8 mouse cellular contexts compared by ENCODE assay signal in genomic region chr1:88094941-88095492, GRCm38 (mm10). TPM values are rescaled to one million over a fixed set of nuclear protein-coding genes. Genes with fewer than 3 reads are reported as not detected.
A peak's percentile ranks its signal among the peaks of the same experiment; 100 is the strongest.
DNase-seq lines count a peak whose midpoint lies in the region; ATAC-seq and TF ChIP-seq lines count a peak whose summit lies in the region.

Gene Ugt1a7c, plus strand, starts transcription at chr1:88095062.

- TF ChIP-seq POLR2A in kidney, adult 2 months (IDR thresholded peaks at IDR 0.05; ENCODE audit: low read depth, low read length): no peak

- WGBS in embryonic facial prominence, embryonic 13.5 days: 40% methylated on average over 10 of the region's 10 CpGs
- 7% methylated on average over 10 of the region's 10 CpGs for WGBS in kidney, adult 2 months
- 27% methylated on average over 10 of the region's 10 CpGs for WGBS in lung, postnatal 0 days

- H3K4me3 ChIP-seq in embryonic facial prominence, embryonic 13.5 days: no peak within 1 kb of the TSS
- H3K4me3 ChIP-seq in kidney, adult 2 months (ENCODE audit: insufficient read depth, low read depth, low read length): peak within 1 kb of the TSS; percentile 77
- 0 out of 2 replicates have a peak within 1 kb of the TSS, but pooled peaks have one; percentile 3 for H3K4me3 ChIP-seq in lung, postnatal 0 days (ENCODE audit: low read depth, low read length)
- H3K4me3 ChIP-seq in left cerebral cortex, adult 2 months: no peak within 1 kb of the TSS

- H3K36me3 ChIP-seq in embryonic facial prominence, embryonic 13.5 days: no peaks in the 10 kb centered on the region
- H3K36me3 ChIP-seq in kidney, adult 2 months (ENCODE audit: control insufficient read depth, insufficient read depth, low read length): no peaks in the 10 kb centered on the region
- H3K36me3 ChIP-seq in lung, postnatal 0 days (ENCODE audit: insufficient read depth, low read length): no peaks in the 10 kb centered on the region

- intact Hi-C loops in left cerebral cortex, adult 2 months (cut with DNase I): no loop called here

- no peaks in the 10 kb centered on the region for H3K27me3 ChIP-seq in embryonic facial prominence, embryonic 13.5 days
- no peaks in the 10 kb centered on the region for H3K27me3 ChIP-seq in kidney, adult 2 months (replicated peaks; ENCODE audit: control insufficient read depth, insufficient read depth, low read length)
- H3K27me3 ChIP-seq in lung, postnatal 0 days (replicated peaks; ENCODE audit: insufficient read depth, low read length): no peaks in the 10 kb centered on the region

- H3K9me3 ChIP-seq in embryonic facial prominence, embryonic 13.5 days: no peaks in the 10 kb centered on the region
- H3K9me3 ChIP-seq in lung, postnatal 0 days (ENCODE audit: low read length): no peaks in the 10 kb centered on the region

- peak within 1 kb of the TSS; percentile 79 for H3K27ac ChIP-seq in embryonic facial prominence, embryonic 13.5 days
- peak within 1 kb of the TSS; percentile 69 for H3K27ac ChIP-seq in kidney, adult 2 months (ENCODE audit: insufficient read depth, low read depth, low read length)
- peak within 1 kb of the TSS; percentile 57; the same call in 1 of the 2 replicates for H3K27ac ChIP-seq in lung, postnatal 0 days (ENCODE audit: low read length)
- no peak within 1 kb of the TSS for H3K27ac ChIP-seq in left cerebral cortex, adult 2 months

- DNase-seq in ovary, postnatal 10 days (ENCODE audit: low spot score): peak; percentile 24
- DNase-seq in ovary, postnatal 36 days (ENCODE audit: low spot score): no peak
- DNase-seq in kidney, adult 2 months: peak; percentile 72
- peak; percentile 86 for DNase-seq in lung, postnatal 0 days (ENCODE audit: low spot score)
- DNase-seq in yolk sac, embryonic 10.5 days (ENCODE audit: low spot score): peak; percentile 52
- no peak for DNase-seq in left cerebral cortex, adult 2 months (ENCODE audit: extremely low spot score in 1 of 2, low spot score in 2 of 2)
- no peak for DNase-seq in adrenal gland, postnatal 36 days

- TF ChIP-seq CTCF in kidney, adult 2 months (conservative IDR thresholded peaks at IDR 0.05; ENCODE audit: insufficient read depth, insufficient read length, low read depth, low read length): no peak
- TF ChIP-seq CTCF in lung, postnatal 0 days (IDR thresholded peaks at IDR 0.05): no peak
- no peak for TF ChIP-seq CTCF in left cerebral cortex, adult 2 months (IDR thresholded peaks at IDR 0.05)

- H3K4me1 ChIP-seq in embryonic facial prominence, embryonic 13.5 days: peaks cover 6% of the 10 kb centered on the region
- H3K4me1 ChIP-seq in kidney, adult 2 months (ENCODE audit: control insufficient read depth, insufficient read depth, low read length): no peaks in the 10 kb centered on the region; the same call in 1 of the 2 replicates
- 0 out of 2 replicates have a peak, but pooled peaks cover 3% of the 10 kb centered on the region for H3K4me1 ChIP-seq in lung, postnatal 0 days (ENCODE audit: insufficient read depth, low read depth, low read length)

- H3K4me2 ChIP-seq in embryonic facial prominence, embryonic 13.5 days: no peak within 1 kb of the TSS
- H3K4me2 ChIP-seq in lung, postnatal 0 days (replicated peaks; ENCODE audit: low read depth, low read length): peak within 1 kb of the TSS; percentile 22; the same call in 1 of the 2 replicates

- H3K9ac ChIP-seq in embryonic facial prominence, embryonic 13.5 days: no peak within 1 kb of the TSS
- H3K9ac ChIP-seq in lung, postnatal 0 days (replicated peaks; ENCODE audit: low read depth): no peak within 1 kb of the TSS

- no peak for ATAC-seq in embryonic facial prominence, embryonic 13.5 days (ENCODE audit: insufficient number of reproducible peaks, insufficient read depth, low FRiP score, low TSS enrichment, low read depth)
- peak; percentile 89 for ATAC-seq in lung, postnatal 0 days

- TF ChIP-seq EP300 in lung, postnatal 0 days (IDR thresholded peaks at IDR 0.05): no peak

RNA-seq across cellular contexts. Expression of gene Ugt1a7c, which starts in this region (rescaled TPM):
- polyA plus RNA-seq in embryonic facial prominence, embryonic 13.5 days (2015; fragmentation: Nextera tagmentation; extraction: Ambion mirVana): 1.6 and 1.7 TPM in 2 replicates
- 85.2 and 96.9 TPM in 2 replicates for polyA plus RNA-seq in kidney, adult 2 months (2012; rRNA removed)
- 2.5 and 2.7 TPM in 2 replicates for polyA plus RNA-seq in lung, postnatal 0 days (2015; fragmentation: Nextera tagmentation; extraction: Ambion mirVana)
- under 1 TPM; 0.54 to 0.82 TPM for total RNA-seq in left cerebral cortex, adult 2 months (2021)
- 1 to 10 TPM; 2.7 to 2.8 TPM for total RNA-seq in adrenal gland, postnatal 36 days (2021)

Comparison
In these comparisons a context has a peak if more than half of its experiments do, and no peak if none do; other contexts are left out.
1. RNA of gene Ugt1a7c (polyA plus RNA-seq): 85.2 to 96.9 TPM in kidney, adult 2 months; 2.5 to 2.7 TPM in lung, postnatal 0 days and 1.6 to 1.7 TPM in embryonic facial prominence, embryonic 13.5 days; every median in the first group is over 10 times any median in the second.
2. DNase-seq: peak in ovary, postnatal 10 days (single experiment), kidney, adult 2 months (single experiment), lung, postnatal 0 days (single experiment) and yolk sac, embryonic 10.5 days (single experiment); none in ovary, postnatal 36 days (single experiment), left cerebral cortex, adult 2 months (0 of 2) and adrenal gland, postnatal 36 days (0 of 2).
3. H3K4me3 ChIP-seq: peak in kidney, adult 2 months (single experiment) and lung, postnatal 0 days (single experiment); none in embryonic facial prominence, embryonic 13.5 days (single experiment) and left cerebral cortex, adult 2 months (single experiment).